Mouse (Mus musculus) 3134 (cell line): Measurements from ENCODE around the gene Spib.
A peak's percentile ranks its signal among the peaks of the same experiment; 100 is the strongest.

Experiments used
- DNase-seq: peaks from one replicate; pipeline ENCODE4 v3.0.0-alpha.2; 2011; ENCODE audit warnings: low spot score; ENCODE audit not compliant: insufficient read length; ENCODE audit errors: extremely low read depth

The Spib gene

GRCm38 (mm10) chr7:44527483-44528398 is 4.1 kb downstream of the Spib start:
- DNase-seq: peak; percentile 62

- DNase-seq: no peak
Observed at GRCm38 (mm10) chr7:44526414-44527154, 5.3 kb downstream of the Spib start.

GRCm38 (mm10) chr7:44525126-44525832 is 6.6 kb downstream of the Spib start:
- peak; percentile 87 for DNase-seq

GRCm38 (mm10) chr7:44524502-44524901 is 7.4 kb downstream of the Spib start, which contains the start of gene Mybpc2:
TSS of gene Mybpc2 (minus strand) at chr7:44524656.
- no peak for DNase-seq

- DNase-seq: no peak
Observed at GRCm38 (mm10) chr7:44523056-44523455, 8.8 kb downstream of the Spib start.

GRCm38 (mm10) chr7:44521710-44522109 is 10.2 kb downstream of the Spib start:
- DNase-seq: no peak

- DNase-seq: no peak
Observed at GRCm38 (mm10) chr7:44520990-44521389, 10.9 kb downstream of the Spib start.

- no peak for DNase-seq
Observed at GRCm38 (mm10) chr7:44519240-44519913, 12.5 kb downstream of the Spib start.

- DNase-seq: no peak
Observed at GRCm38 (mm10) chr7:44507491-44507890, 24.4 kb downstream of the Spib start.

- peak; percentile 54 for DNase-seq
Observed at GRCm38 (mm10) chr7:44501563-44502115, 30.2 kb downstream of the Spib start.

- DNase-seq: no peak
Observed at GRCm38 (mm10) chr7:44500046-44500445, 31.8 kb downstream of the Spib start.

- no peak for DNase-seq
Observed at GRCm38 (mm10) chr7:44498922-44499321, 32.9 kb downstream of the Spib start.

GRCm38 (mm10) chr7:44497361-44498055 is 34.4 kb downstream of the Spib start:
- no peak for DNase-seq

- DNase-seq: no peak
Observed at GRCm38 (mm10) chr7:44496771-44497109, 35.1 kb downstream of the Spib start.

GRCm38 (mm10) chr7:44495992-44496770 is 35.7 kb downstream of the Spib start, which contains the start of the genes Emc10 and Fam71e1:
TSS of gene Emc10 (minus strand) at chr7:44496529.
TSS of gene Fam71e1 (plus strand) at chr7:44496581.
- DNase-seq: peak; percentile 97

- DNase-seq: no peak
Observed at GRCm38 (mm10) chr7:44495086-44495485, 36.8 kb downstream of the Spib start.

- DNase-seq: no peak
Observed at GRCm38 (mm10) chr7:44494681-44495080, 37.2 kb downstream of the Spib start.

GRCm38 (mm10) chr7:44492166-44492826 is 39.6 kb downstream of the Spib start:
- no peak for DNase-seq
